Mouse (Mus musculus) adrenal gland, adult (tissue): Measurements from ENCODE around the gene Hbs1l.

Experiments used
- DNase-seq, 2 experiments: peaks; one replicate each; pipeline ENCODE4 v3.0.0; 2022 to 2023; ENCODE audit warnings: low spot score in 1 of 2; ENCODE audit not compliant: inconsistent age in 2 of 2

Gene Hbs1l

DNA sequence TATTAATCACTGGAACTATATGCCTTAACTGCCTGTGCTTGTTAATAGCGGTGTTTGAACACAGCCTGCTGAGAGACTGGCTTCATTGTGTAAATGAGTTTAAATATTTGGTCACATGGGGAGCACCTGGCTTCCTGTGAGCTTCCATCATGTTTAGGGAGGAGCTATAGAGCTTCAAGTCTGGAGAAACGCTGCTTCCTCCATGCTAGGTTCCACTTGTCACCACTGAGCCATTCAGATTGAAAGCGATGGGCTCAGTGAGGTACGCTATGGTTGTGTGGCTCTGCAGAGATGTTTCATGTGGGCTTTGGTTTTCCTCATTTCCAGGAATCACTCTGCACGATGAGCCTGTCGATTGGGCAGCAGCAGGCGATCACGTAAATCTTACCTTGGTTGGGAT is 62.2 kb downstream of the Hbs1l start:
- no peak for DNase-seq

DNA sequence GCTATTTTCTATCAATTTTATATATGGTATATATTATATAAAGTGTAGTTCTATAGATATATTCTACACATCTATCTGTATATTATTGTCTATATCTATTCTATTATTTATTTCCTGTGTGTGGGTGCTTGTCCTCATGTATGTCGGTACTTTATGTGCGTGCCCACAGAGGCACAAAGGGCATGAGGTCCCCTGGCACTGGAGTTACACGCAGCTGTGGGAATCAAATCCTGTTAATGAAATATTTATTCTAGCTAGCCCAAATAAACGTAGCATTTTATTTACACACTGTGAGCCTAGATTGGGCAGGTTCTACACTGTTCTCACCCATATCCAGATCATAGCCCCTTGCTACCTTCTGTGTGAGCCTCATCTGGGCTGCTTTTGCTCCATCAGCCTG is 63.3 kb downstream of the Hbs1l start:
- DNase-seq: no peak

DNA sequence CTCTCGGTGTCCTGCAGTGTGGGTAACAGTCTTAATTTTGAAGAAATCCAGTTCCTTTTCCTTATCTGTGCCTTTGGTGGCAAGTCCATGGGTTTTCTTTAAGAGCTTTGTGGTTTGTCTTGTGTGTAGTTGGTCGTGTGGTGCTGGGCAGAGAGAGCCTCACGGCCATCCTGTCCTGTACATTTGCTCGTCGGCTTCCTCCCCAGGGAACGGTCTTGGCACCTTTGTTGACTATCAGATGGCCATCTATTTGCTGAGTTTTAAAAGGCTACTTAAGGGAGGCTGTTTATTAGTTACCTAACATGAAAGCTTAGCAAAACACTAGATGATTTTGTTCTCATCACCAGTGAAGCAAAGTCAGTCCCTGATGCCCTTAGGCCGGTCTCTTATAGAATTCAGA is 66.1 kb downstream of the Hbs1l start:
- no peak for DNase-seq

DNA sequence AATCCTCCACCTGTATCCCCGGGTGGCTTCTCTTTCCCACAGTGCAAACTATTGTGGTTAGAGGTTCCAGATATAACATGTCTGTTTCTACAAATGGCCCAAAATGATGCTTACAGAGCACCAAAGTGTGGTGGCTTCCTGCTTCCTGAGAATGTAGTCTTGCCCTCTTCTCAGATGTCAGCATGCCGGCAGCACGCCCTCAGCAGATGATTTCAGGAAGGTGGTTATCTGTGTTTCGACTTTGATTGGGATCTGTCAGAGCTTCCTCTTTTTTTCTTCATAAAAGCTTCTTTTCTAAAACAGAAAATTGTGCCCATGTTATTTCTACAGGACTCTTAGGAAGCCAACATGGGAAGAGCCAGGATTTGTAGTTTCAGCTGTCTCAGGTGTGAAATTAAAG is 67.5 kb downstream of the Hbs1l start:
- no peak for DNase-seq

- DNase-seq: no peak
Observed at GRCm38 (mm10) chr10:21364946-21365345, 69.2 kb downstream of the Hbs1l start.

- no peak for DNase-seq
Observed at GRCm38 (mm10) chr10:21365897-21366296, 70.1 kb downstream of the Hbs1l start.

- DNase-seq: no peak
Observed at GRCm38 (mm10) chr10:21366471-21366870, 70.7 kb downstream of the Hbs1l start.

DNA sequence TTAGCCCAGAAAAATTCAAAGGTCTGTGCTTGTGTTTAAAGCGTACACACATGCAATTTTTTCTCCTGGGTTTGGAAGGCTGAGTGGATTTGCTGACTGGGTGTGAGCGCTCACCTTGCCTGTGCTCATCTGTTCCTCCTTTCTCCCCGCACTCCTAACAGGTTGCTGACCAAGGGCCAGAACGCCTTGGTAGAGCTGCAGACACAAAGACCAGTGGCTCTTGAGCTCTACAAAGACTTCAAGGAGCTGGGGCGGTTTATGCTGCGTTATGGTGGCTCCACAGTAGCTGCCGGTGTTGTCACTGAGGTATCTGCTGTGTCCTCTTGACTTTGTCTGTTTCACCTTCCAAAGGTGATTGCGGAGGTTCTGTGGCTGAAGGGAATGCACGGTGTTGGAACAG is 71.7 kb downstream of the Hbs1l start:
- no peak for DNase-seq

DNA sequence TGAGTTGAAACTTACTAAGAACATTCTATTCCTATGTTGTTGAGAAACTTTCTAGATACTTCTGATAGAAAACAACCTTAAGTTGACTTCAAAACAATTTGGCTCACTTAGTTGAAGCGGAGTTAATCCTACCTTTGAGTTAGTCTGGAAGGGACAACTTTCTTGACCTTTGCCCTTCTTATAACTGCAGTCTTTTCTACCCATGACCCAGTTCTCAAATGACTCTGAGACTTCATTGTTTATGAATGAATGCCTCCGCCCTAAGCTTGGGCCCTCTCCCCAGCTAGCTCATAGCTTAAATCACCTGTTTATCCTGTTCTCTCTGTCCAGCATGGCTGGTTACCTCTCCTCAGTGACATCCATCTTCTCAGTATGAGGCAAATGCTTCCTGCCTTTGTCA is 73.8 kb downstream of the Hbs1l start:
- no peak for DNase-seq

DNA sequence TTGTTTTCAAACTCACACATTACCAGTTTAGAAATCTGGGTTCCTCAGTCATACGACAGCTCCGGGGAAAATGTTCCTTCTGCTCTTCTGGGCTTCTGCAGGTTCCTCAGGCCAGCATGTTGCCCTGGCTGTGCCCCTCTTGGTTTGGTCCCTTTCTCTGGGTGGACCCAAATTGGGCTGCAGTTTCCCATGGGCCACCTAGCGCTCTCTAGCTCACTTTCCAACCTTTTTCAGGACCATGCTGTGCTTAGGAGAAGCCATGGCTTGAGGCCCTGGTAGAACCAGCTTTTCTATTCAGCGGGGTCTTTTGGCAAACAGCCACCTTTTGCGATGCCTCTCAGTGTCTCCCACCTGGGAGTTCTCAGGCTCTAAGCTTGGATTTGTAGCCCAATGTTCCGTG is 76.5 kb downstream of the Hbs1l start:
- no peak for DNase-seq

DNA sequence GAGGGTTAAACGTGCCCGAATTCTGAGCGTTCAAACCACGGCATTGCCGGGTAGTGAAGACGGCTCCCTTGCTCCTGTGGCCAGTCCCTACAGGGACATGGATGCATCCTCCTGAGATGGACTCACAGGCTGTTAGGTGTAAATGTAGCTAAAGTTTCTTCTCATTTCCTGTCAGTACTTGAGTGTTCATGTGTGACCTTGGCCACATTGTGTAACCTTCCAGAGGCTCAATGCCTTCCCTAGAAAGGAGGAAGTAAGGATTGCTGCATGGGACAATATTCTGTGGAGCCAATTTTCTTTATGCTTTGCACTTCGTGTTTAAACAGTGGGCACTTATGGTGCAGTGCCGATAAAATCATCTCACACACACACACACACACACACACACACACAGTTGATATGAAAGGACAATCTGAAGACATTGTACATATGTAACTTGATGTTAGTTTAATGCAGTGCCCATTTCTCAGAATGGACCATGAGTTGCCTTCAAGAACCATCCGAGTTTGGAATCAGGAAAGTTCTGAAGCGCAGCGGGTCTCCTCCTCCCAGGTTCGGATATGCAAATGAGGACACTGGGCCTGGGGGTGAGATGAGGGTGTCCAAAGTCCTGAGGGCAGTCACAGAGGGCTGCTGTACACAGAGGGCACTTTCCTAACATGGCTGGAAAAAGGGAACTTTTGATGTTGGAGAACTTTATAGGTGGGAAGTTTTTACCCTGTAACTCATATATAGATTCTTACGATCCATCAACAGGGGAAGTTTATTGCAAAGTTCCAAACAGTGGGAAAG is 81.1 kb downstream of the Hbs1l start, which contains the start of gene Aldh8a1:
Aldh8a1 (plus strand) TSS at position 610 of the 792 bp plus-strand sequence.
- DNase-seq: peak in 1 of 2 experiments; percentile 34

GRCm38 (mm10) chr10:21378196-21378944 is 82.6 kb downstream of the Hbs1l start:
- peak in 1 of 2 experiments; percentile 55 for DNase-seq

DNA sequence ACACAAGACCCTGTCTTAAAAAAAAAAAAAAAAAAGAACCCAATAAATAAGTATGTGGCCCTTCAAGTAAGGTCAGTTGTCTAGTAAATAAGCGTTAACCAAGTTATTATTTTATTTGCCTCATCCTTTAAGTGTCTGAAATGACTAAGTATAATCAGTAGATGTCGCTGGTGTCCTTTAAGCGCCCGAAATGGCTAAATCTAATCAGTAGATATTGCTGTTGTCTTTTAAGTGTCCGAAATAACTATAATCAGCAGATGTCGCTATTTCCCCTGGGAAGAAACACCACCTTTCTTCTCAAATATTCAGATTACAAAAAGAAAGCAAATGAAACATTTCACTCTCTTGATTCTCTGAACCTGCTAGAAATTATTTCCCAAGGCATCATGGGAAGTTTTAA is 87.1 kb downstream of the Hbs1l start:
- DNase-seq: peak; percentile 28 to 86

DNA sequence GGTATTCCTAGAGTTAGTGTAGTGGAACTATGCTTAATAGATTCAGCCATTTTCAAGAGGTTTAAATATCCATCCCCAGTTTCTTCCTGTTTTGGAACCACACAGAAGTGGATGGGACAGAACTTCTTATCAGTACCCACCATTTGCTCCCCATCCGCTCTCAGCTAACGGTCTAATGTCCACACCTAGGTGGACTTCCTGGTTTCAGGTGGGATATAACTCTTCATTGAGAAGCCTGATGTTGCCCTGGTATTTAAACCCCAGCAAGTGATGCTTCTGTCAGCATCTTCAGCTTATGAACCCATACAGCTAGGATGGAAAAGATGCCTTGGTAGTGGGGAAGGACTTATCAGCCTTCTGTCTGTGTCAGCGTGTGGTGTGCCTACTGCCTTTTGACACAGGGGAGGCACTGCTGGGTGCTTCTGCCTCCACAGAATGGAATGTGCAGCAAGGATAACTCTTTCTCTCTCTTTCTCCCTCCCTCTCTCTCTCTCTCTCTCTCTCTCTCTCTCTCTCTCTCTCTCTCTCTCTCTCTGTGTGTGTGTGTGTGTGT is 89.4 kb downstream of the Hbs1l start:
- DNase-seq: no peak

DNA sequence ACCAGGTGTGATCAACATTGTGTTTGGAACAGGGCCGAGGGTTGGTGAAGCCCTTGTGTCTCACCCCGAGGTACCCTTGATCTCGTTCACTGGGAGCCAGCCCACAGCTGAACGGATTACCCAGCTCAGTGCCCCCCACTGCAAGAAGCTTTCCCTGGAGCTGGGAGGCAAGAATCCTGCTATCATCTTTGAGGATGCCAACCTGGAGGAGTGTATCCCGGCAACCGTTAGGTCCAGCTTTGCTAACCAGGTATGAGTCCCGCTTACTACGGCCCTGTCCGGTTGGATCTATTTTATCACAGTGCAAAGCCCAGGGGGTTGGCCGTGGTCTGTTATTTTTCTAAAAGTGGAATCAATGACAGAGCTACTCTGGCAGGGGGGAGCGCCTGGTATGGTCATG is 93.3 kb downstream of the Hbs1l start:
- no peak for DNase-seq

- no peak for DNase-seq
Observed at GRCm38 (mm10) chr10:21390440-21390839, 94.7 kb downstream of the Hbs1l start.

DNA sequence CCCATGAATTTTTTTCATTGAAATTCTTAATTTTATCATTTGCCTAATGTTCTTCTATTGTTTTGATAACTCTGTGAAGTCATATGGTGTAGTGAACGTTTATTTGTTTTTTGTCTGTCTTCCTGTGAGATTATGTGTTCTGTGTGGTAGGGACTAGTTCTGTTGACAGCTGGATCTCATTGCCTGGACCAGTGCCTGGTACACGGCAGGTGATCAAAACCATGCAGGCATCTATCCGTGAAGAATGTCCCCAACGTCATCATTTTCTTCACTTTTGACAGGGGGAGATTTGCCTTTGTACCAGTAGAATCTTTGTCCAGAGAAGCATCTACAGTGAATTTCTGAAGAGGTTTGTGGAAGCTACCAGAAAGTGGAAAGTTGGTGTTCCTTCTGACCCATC is 95.5 kb downstream of the Hbs1l start:
- no peak for DNase-seq

DNA sequence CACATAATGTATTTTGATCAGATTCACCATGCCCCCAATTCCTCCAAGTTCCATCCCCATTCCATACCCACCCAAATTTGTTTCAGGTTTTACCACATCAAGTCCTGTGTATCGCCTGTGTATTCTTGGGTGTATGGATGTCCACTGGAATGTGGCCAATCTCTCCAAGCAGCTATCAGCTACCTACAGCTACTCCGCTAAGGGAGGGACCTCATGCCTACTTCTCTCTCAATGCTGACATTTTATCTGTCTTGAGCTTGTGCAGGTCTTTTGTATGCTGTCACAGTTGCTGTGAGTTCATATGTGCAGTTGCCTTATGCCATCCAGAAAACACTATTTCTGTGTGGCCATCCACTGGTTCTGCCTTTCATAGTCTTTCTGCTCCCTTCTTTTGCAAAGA is 97.6 kb downstream of the Hbs1l start:
- DNase-seq: no peak

GRCm38 (mm10) chr10:21395426-21396139 is 99.8 kb downstream of the Hbs1l start:
- no peak for DNase-seq

DNA sequence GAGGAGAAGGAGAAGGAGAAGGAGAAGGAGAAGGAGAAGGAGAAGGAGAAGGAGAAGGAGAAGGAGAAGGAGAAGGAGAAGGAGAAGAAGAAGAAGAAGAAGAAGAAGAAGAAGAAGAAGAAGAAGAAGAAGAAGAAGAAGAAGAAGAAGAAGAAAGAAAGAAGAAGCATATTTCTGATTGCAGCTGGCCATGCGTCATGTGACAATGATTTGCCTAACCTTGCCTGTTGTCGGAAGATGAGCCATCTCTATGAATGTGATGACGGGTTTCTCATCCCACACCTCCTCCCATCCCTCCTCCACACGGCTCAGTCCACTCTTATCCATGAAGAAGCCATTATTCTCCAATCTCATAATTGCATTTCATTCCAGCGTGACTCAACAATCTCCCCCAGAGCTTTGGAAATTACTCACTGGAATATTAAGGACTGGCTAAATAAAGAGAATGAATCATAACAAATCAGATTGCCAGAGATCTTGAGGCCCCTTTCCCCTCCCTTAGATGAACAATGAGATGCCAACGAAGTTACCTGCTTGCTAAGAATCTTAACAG is 103.2 kb downstream of the Hbs1l start:
- DNase-seq: peak in 1 of 2 experiments; percentile 37

GRCm38 (mm10) chr10:21399622-21400021 is 103.8 kb downstream of the Hbs1l start:
- DNase-seq: no peak
